ENCODE assay signal across 9 mouse cellular contexts in the genomic region with DNA sequence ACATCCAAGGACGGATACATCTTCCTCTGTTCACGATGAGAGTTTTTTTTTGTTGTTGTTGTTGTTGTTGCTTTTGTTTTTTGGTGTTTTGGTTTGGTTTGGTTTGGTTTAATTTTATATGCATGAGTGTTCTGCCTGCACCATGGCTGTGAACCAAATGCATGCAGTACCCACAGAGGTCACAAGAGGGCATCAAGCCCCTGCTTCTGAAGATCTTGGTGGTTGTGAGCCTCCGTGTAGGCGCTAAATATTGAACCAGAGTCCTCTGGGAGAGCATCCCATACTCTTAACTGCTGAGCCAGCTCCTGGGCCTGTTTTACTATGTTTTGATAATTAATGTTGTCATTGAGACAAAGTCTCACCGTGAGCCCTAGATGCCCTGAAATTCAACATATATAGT. TPM values are rescaled to one million over a fixed set of nuclear protein-coding genes. Genes with fewer than 3 reads are reported as not detected.
DNase-seq lines count a peak whose midpoint lies in the region; ATAC-seq and TF ChIP-seq lines count a peak whose summit lies in the region.
"Had no signal": no experiment of that assay in that cellular context is flagged by ENCODE, and none has a peak within 500 bp of the region (broad histone marks: within the 10 kb centered on the region; RNA-seq: fewer than 3 reads in every experiment).

No protein-coding gene starts in this region.

- no peak overlapping the region for H3K4me3 ChIP-seq in lung, adult 2 months (replicated peaks; ENCODE audit: extremely low read depth, low read depth, low read length)
- no peak overlapping the region for H3K4me3 ChIP-seq in embryonic facial prominence, embryonic 11.5 days (ENCODE audit: low read depth, low read length)

- peak; percentile 78 for TF ChIP-seq CTCF in lung, adult 2 months (IDR thresholded peaks at IDR 0.05; ENCODE audit: insufficient read depth, low read length)

- no peak overlapping the region for H3K27ac ChIP-seq in embryonic facial prominence, embryonic 11.5 days (replicated peaks; ENCODE audit: low read depth, low read length)

- peak; percentile 45 for DNase-seq in adrenal gland, postnatal 14 days
- DNase-seq in adrenal gland, postnatal 36 days: no peak
- peak; percentile 37 for DNase-seq in lung, adult 2 months
- DNase-seq in lung, adult 18-20 months: no peak
- DNase-seq in embryonic facial prominence, embryonic 11.5 days (ENCODE audit: low spot score): peak; percentile 52
- DNase-seq in retina, postnatal 1 day: peak; percentile 59
- DNase-seq in gastrocnemius, postnatal 10 days: no peak
- DNase-seq in spleen, postnatal 14 days (ENCODE audit: low spot score in 2 of 2): no peak

- 75% methylated on average over 5 of the region's 5 CpGs for WGBS in lung, adult 2 months
- WGBS in embryonic facial prominence, embryonic 11.5 days: 60% methylated on average over 5 of the region's 5 CpGs

- no peak for ATAC-seq in embryonic facial prominence, embryonic 11.5 days (replicated peaks; ENCODE audit: insufficient number of reproducible peaks, low FRiP score, low TSS enrichment, low read depth)

- H3K4me1 ChIP-seq in lung, adult 2 months (ENCODE audit: control insufficient read depth, insufficient read depth, low read length): no peaks in the 10 kb centered on the region
- no peaks in the 10 kb centered on the region for H3K4me1 ChIP-seq in embryonic facial prominence, embryonic 11.5 days (ENCODE audit: control insufficient read depth, insufficient read depth, low read length)

- no peaks in the 10 kb centered on the region for H3K27me3 ChIP-seq in embryonic facial prominence, embryonic 11.5 days (ENCODE audit: control insufficient read depth, insufficient read depth, low read length)

- no peaks in the 10 kb centered on the region for H3K36me3 ChIP-seq in embryonic facial prominence, embryonic 11.5 days (replicated peaks; ENCODE audit: control insufficient read depth, insufficient read depth, low read depth, low read length)
- H3K36me3 ChIP-seq: G1E had no signal

- H3K9ac ChIP-seq in embryonic facial prominence, embryonic 11.5 days (replicated peaks; ENCODE audit: low read length): no peak overlapping the region

- no peaks in the 10 kb centered on the region for H3K9me3 ChIP-seq in embryonic facial prominence, embryonic 11.5 days (replicated peaks; ENCODE audit: control insufficient read depth, low read length)

- TF ChIP-seq POLR2A in lung, adult 2 months (IDR thresholded peaks at IDR 0.05; ENCODE audit: borderline replicate concordance, extremely low read depth, low read depth, low read length): no peak

- no peak overlapping the region for H3K4me2 ChIP-seq in embryonic facial prominence, embryonic 11.5 days (ENCODE audit: low read depth, low read length)

RNA-seq across cellular contexts. Expression of a gene that starts 11.0 kb away (rescaled TPM):
- total RNA-seq in adrenal gland, postnatal 14 days (2021): 28.6 and 32.0 TPM in 2 replicates
- 10 to 100 TPM; 30.4 to 32.8 TPM for total RNA-seq in adrenal gland, postnatal 36 days (2021)
- 70.4 and 83.4 TPM in 2 replicates for polyA plus RNA-seq in lung, adult 2 months (2012; rRNA removed)
- 10.0 and 12.8 TPM in 2 replicates for polyA plus RNA-seq in embryonic facial prominence, embryonic 11.5 days (2014; fragmentation: Nextera tagmentation; extraction: Ambion mirVana)
- total RNA-seq in gastrocnemius, postnatal 10 days (2021): 10 to 100 TPM; 14.5 to 14.6 TPM
- polyA plus RNA-seq: G1E had no signal

Comparison
In these comparisons a context has a peak if more than half of its experiments do, and no peak if none do; other contexts are left out.
1. DNase-seq: peak in adrenal gland, postnatal 14 days (single experiment), lung, adult 2 months (single experiment), embryonic facial prominence, embryonic 11.5 days (single experiment) and retina, postnatal 1 day (single experiment); none in adrenal gland, postnatal 36 days (0 of 2), lung, adult 18-20 months (0 of 2), gastrocnemius, postnatal 10 days (single experiment) and spleen, postnatal 14 days (0 of 2).